Mouse (Mus musculus) E14TG2a.4 (cell line): ENCODE measurements around the gene Rhob.

ENCODE experiments used
- H3K27me3 ChIP-seq: 2 replicates; pipeline ENCODE4 v1.6.1; 2014; ENCODE audit warnings: low read length, control low read depth; ENCODE audit not compliant: insufficient read depth
- H3K36me3 ChIP-seq: 2 replicates; pipeline ENCODE4 v1.6.1; 2014; ENCODE audit warnings: low read length, control low read depth; ENCODE audit not compliant: insufficient read depth
- H3K4me1 ChIP-seq: replicated peaks from 2 replicates; pipeline ENCODE4 v1.6.1; 2014; ENCODE audit warnings: low read depth, low read length, control low read depth
- H3K4me3 ChIP-seq: replicated peaks from 2 replicates; pipeline ENCODE4 v1.5.1; 2014; ENCODE audit warnings: mild to moderate bottlenecking, low read length
- H3K9me3 ChIP-seq: 2 replicates; pipeline ENCODE4 v1.6.1; 2014; ENCODE audit warnings: low read length, control low read depth
- CTCF ChIP-seq: conservative IDR thresholded peaks from 2 replicates; pipeline ENCODE4 v1.5.1; 2014; ENCODE audit warnings: low read length
- NANOG ChIP-seq: IDR thresholded peaks from 2 replicates; pipeline ENCODE4 v1.6.1; 2014; ENCODE audit warnings: borderline replicate concordance, low read length, mixed read lengths
- POU5F1 ChIP-seq: IDR thresholded peaks from 2 replicates; pipeline ENCODE4 v1.6.1; 2014; ENCODE audit warnings: low read length, borderline replicate concordance

Gene Rhob

GRCm38 (mm10) chr12:8472591-8473358, 27.0 kb downstream of the Rhob start:
- no peaks in the 10 kb centered on the region; the same call in 1 of the 2 replicates for H3K4me1 ChIP-seq
- no peak for TF ChIP-seq POU5F1
- no peak for TF ChIP-seq CTCF

GRCm38 (mm10) chr12:8472051-8472450, 27.8 kb downstream of the Rhob start:
- TF ChIP-seq NANOG (no peak), CTCF (no peak), POU5F1 (no peak)
- Histone ChIP-seq H3K9me3 (no peaks in the 10 kb centered on the region), H3K4me3 (no peak overlapping the region), H3K36me3 (no peaks in the 10 kb centered on the region), H3K27me3 (no peaks in the 10 kb centered on the region), H3K4me1 (no peaks in the 10 kb centered on the region; the same call in 1 of the 2 replicates)

More at GRCm38 (mm10) chr12:8472591-8473358, 27.0 kb downstream of the Rhob start:
- Histone ChIP-seq H3K4me3 (no peak overlapping the region), H3K36me3 (no peaks in the 10 kb centered on the region), H3K27me3 (no peaks in the 10 kb centered on the region), H3K9me3 (no peaks in the 10 kb centered on the region)

GRCm38 (mm10) chr12:8470962-8471361, 28.8 kb downstream of the Rhob start:
- TF ChIP-seq CTCF (no peak), NANOG (no peak), POU5F1 (no peak)
- Histone ChIP-seq H3K36me3 (no peaks in the 10 kb centered on the region), H3K4me3 (no peak overlapping the region), H3K4me1 (no peaks in the 10 kb centered on the region; the same call in 1 of the 2 replicates), H3K27me3 (no peaks in the 10 kb centered on the region; the same call in 1 of the 2 replicates), H3K9me3 (no peaks in the 10 kb centered on the region)

- Histone ChIP-seq H3K4me3 (no peak overlapping the region), H3K36me3 (no peaks in the 10 kb centered on the region), H3K27me3 (no peaks in the 10 kb centered on the region; the same call in 1 of the 2 replicates), H3K9me3 (no peaks in the 10 kb centered on the region), H3K4me1 (no peaks in the 10 kb centered on the region; the same call in 1 of the 2 replicates)
- TF ChIP-seq POU5F1 (no peak), CTCF (no peak), NANOG (no peak)
Measured at GRCm38 (mm10) chr12:8469742-8470494, 29.9 kb downstream of the Rhob start.

- Histone ChIP-seq H3K9me3 (no peaks in the 10 kb centered on the region), H3K4me3 (no peak overlapping the region)
- TF ChIP-seq POU5F1 (no peak), NANOG (no peak), CTCF (no peak)
Measured at GRCm38 (mm10) chr12:8468221-8468865, 31.5 kb downstream of the Rhob start.

GRCm38 (mm10) chr12:8467029-8467924, 32.5 kb downstream of the Rhob start:
- Histone ChIP-seq H3K4me3 (no peak overlapping the region), H3K9me3 (no peaks in the 10 kb centered on the region), H3K4me1 (no peaks in the 10 kb centered on the region; the same call in 1 of the 2 replicates), H3K27me3 (no peaks in the 10 kb centered on the region; the same call in 1 of the 2 replicates), H3K36me3 (no peaks in the 10 kb centered on the region)
- no peak for TF ChIP-seq CTCF
- TF ChIP-seq POU5F1, result no peak
- TF ChIP-seq NANOG, result no peak

More at GRCm38 (mm10) chr12:8468221-8468865, 31.5 kb downstream of the Rhob start:
- Histone ChIP-seq H3K4me1 (no peaks in the 10 kb centered on the region; the same call in 1 of the 2 replicates), H3K36me3 (no peaks in the 10 kb centered on the region), H3K27me3 (no peaks in the 10 kb centered on the region; the same call in 1 of the 2 replicates)

- no peaks in the 10 kb centered on the region for H3K4me1 ChIP-seq
Measured at GRCm38 (mm10) chr12:8465680-8466079, 34.1 kb downstream of the Rhob start.

More at GRCm38 (mm10) chr12:8465680-8466079, 34.1 kb downstream of the Rhob start:
- no peak overlapping the region for H3K4me3 ChIP-seq
- no peaks in the 10 kb centered on the region for H3K9me3 ChIP-seq
- TF ChIP-seq CTCF, result no peak
- TF ChIP-seq NANOG, result no peak
- TF ChIP-seq POU5F1, result no peak
- no peaks in the 10 kb centered on the region for H3K36me3 ChIP-seq
- no peaks in the 10 kb centered on the region; the same call in 1 of the 2 replicates for H3K27me3 ChIP-seq
